Mouse (Mus musculus): Measurements from ENCODE around the gene Gm16181.
"Not testable (repeated sequence)": the region's sequence is repeated elsewhere in the genome, so short reads cannot be mapped to it uniquely, and the experiment has no call there.

The Gm16181 gene

DNA sequence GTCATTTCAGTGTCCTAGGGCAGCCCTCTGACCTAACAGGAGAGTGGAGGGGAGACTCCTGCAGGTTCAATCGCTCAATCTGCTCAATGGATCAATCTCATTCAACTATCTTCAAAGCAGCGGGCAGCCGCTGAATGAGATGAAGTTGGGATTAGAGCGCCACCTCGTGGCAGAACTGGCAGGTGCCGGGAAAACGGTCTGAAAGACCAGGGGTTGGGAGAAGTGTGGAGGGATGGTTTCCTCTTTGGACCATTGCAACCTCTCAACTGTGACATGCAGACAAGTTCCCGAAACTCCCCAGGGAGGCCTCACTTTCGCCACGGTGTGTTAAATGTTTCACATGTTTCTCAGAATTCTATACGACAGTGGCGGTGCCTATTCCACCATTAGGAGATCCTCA is 11.4 kb downstream of the Gm16181 start:
- DNase-seq (ENCODE audit: extremely low spot score, low read depth, low spot score): peak; percentile 73

DNA sequence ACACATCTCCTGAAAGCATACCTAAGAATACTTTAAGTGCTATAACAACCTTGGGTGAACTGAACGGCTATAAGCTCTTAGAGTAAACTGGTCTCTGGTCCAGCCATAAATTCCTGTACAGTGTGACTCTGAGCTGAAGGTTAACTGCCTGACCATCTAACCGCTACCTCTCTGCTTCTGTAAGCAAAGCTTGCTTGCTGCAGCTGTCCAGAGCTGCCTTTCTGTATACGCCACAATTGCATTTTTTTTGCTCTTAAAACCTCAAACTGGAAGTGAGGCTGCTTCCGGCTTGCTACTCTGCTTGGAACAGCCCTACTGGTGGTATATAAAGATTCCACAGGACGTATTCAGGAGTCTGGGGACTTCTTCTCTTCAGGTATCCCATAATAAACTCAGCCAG is 12.0 kb downstream of the Gm16181 start:
- no peak for DNase-seq (ENCODE audit: extremely low spot score, low read depth, low spot score)

DNA sequence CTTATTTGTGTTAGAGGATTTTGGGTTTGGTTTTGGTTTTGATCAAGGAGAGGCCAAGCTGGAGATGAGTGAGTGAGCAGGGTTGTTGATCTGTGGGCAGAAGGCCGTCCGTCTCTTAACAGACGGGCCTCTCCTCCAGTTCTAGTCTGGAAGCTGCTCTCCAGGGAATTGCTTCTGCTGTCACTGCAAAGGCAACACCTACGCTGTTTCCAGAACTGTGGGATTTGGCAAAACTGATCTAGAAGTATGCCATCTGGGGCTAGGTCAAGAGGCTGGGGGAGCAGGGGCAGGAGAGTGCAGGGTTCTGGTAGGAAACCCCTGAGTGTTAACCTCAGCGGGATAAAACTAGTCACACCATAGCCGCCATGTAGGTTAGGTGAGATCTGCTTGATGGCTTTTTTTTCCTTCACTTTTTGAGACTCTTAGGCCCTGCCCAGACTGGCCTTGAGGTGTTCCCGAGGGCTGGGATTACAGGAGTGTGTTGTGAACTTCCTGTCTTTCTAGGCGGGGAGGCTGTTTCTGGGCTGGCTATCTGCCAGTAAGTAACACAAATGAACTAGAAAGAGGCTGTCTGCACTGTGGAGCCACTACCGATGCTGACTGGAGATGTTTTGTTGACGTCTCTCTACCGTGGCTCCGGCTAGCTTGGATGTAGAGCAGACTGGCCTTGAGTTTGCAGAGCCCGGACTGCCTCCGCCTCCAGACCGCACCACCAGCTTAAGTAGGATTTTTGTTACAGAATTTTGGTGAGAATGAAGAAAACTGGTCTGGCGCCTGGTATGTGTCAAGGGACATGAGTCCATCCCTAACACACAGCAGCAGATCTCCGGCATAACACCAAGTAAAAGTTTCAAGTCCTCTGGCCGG is 12.7 kb downstream of the Gm16181 start, which contains the start of gene Atp6v1g2:
Gene Atp6v1g2, plus strand, starts transcription at position 547 of the 867 bp plus-strand sequence.
- DNase-seq (ENCODE audit: extremely low spot score, low read depth, low spot score): no peak

DNA sequence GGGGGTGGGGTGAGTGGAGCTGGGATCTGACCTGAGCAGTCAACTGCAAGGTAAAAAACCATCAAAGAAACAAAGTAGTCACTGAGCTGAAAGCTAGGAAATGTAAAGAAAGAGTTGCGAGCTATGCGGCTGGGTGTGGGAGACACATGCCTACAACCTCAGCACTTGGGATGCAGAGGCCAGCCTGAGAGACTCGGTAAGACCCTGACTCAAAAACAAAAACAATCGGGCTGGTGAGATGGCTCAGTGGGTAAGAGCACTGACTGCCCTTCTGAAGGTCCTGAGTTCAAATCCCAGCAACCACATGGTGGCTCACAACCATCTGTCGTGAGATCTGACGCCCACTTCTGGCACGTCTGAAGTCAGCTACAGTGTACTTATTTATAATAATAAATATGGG is 13.5 kb downstream of the Gm16181 start:
- not testable (repeated sequence) for DNase-seq (ENCODE audit: extremely low spot score, low read depth, low spot score)

DNA sequence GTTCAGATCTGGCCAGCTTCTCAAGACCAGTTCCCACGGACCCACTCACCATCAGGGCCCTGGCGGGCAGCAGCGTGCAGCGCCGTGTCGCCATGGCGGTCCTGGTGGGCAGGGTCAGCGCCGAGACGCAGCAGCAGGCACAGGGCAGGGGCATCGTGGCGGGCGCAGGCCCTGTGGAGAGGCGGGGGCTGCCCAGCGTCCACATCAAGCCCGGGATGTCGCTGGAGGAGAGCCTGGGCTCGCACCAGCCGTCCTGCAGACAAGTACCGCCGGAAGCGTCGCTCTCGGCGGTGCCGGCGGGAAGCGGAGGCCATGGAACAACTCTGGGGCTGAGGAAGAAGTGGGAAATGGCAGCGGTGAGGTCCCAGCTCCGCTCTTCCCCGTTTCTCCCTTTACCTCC is 14.3 kb downstream of the Gm16181 start:
- DNase-seq (ENCODE audit: extremely low spot score, low read depth, low spot score): no peak

DNA sequence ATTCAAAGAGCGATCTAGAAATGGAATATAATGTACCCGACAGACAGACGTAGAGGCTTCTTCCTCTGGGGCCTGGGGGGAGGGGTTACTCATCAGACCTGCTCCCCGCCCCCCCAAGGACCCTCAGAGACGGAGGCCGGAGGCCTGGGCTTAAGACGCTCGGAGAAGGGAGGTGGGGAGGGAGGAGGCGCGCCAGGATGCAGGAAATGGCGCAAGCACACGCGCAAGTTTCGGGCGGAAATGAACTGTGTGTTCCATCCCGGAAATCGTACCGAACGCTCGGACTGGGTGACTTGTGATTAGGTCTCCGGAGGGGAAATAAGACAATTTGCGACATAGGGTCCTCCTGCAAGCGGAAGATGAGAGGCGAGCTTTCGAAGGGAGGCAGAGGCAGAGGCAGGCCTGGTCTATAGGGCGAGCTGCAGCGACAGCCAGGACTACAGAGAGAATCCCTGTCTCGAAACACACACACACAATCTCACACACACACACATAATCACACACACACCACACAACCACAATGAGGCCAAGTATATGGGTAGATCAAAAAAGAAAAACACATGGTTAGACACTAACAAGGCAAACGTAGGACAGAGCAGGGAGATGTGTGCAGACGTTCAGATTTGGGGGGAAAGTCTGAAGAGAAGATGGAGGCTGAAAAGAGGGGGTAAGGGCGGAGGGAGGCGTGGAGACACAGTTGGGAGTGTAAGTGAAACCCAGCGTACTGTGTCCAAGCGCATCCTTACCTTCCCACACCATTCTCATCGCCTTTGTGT is 15.2 kb downstream of the Gm16181 start, which contains the start of gene Nfkbil1:
Gene Nfkbil1, minus strand, starts transcription at position 179 of the 776 bp plus-strand sequence.
- DNase-seq (ENCODE audit: extremely low spot score, low read depth, low spot score): peak; percentile 77

DNA sequence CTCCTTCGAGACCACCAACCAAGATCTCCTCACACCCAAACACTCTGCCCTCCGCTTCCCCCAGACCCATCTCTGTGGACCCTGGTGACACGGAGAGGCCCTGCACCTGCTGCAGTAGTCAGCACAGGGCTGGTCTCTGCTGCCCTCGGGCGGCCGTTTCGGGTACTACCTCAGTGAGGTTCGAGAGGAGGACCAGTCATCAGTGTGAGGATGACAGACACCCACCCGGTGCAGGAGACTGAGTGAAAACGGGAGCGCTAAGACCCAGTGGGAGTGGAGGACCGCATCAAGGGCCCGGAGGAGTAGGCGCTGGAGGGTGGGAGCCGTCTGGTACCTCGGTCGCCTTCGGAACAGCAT is 15.7 kb downstream of the Gm16181 start:
- peak; percentile 69 for DNase-seq (ENCODE audit: extremely low spot score, low read depth, low spot score)

DNA sequence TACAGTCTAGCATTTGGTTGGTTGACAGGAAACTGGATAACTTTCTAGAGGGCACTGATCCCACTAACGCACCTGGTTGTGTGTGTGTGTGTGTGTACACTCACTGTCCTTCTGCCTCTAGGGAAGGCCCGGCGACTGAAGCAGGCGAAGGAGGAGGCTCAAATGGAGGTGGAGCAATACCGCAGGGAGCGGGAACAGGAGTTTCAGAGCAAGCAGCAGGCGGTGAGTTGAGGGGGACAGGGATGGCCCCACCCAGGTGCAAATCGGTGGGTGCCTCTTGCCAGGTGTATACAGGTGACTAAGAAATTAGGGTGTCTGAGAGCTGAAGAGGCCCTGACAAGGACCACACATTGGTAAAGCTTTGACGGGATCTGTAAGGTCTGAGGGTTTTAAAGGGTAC is 16.4 kb downstream of the Gm16181 start:
- DNase-seq (ENCODE audit: extremely low spot score, low read depth, low spot score): no peak

DNA sequence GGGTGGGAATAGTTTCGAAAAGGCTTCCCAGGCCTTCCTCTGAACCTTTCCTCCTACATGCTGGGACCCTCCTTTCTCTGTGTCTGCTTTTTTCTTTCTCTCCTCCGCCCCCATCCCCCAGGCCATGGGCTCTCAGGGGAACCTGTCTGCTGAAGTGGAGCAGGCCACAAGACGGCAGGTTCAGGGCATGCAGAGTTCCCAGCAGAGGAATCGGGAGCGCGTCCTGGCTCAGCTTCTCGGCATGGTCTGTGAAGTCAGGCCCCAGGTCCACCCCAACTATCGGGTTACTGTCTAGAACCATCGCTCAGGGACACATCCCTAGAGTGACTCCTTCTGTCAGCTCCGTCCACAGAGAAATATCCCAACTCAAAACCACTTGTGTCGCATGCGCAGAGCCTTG is 16.9 kb downstream of the Gm16181 start:
- DNase-seq (ENCODE audit: extremely low spot score, low read depth, low spot score): no peak

DNA sequence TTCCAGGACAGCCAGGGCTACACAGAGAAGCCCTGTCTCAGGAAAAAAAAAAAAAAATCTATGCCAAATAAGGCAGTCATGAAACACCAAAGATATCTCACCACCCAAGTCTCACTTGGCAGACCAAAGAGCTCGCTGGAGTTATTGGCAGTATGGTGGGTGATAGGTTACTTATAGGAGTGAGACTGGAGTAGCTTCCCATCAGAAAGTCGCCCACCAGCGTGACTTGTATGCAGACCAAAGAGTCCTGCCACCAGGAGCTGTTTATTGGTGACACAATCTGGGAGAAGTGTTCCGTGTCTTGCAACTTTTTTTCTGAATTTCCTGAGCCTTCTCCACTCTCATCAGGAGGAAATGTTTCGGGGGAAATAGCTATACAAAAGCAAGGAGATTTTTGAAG is 19.1 kb downstream of the Gm16181 start:
- DNase-seq (ENCODE audit: extremely low spot score, low read depth, low spot score): no peak

DNA sequence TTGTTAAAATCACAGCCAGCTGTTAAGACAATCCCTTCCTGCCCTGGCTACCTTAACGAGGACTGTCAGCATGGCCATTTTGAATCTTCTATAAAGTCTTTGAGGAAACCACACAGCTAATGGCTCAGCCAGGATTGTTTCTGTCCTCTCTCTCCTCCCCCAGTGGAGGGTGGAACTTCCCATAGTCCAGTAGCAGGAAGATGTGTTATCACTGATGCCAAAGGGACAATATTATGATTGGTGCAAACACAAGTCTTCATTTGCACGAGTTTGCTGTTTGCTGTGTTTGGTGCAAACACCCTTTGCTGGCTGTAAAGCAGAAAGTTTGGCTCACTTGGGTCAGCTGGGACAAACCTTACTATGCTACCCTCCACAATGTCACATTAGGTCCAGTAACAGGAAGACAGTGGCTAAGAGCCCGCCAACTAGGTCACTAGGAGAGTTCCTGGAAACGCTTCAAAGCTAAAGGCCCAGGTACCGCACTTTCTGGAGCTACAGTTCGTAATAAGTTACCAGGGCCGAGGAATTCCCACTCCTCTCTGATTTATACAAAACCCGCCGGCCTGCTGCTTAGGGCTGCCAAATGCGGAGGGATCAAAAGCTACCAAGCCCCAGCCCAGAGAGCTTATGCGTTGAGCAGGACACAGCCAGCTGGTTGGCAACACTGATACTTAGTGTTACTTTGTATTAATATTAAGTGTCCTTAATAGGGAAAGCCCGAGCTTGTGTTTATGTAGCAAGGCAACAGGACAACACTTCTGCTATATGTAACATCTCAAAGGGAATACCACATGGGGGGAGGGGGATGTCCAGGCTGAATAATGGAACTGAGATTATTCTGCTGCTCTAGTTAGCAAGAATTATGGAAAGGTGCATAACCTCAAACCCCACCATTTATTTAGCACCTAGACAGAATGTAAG is 20.0 kb downstream of the Gm16181 start:
- DNase-seq (ENCODE audit: extremely low spot score, low read depth, low spot score): no peak

DNA sequence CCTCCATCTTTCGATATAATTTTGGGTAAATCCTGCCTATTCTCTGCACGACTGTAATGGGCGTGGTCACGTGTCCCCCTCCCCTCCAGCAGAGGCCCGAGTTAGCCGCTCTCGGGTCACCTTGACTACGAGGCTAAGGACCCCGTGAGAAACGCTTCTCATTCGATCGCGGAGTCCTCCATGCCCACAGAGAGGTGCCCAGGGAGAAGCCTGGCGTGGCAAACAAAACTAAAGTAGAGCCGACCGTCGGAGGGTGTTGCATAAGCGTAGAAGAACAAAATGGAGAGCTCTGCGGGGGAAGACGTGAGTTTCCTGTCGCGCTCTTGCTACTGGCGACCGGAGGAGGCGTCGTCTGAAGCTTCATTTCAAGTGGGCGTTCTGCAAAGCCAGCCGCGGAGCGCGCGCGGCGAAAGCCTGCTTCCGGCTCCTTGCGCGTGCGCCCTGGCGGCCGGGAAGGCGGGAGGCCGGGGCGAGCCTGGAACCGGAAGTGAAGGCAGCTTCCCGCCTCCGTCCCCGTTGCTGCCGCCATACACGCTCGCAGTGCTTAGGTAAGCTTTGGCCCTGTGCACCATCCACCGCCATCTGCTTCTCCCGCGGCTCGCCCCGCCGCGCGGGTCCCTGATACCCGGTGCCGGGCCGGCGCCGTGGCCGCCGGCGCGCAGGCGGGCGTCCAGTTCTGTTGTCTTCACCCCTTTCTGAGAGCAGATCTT is 20.8 kb downstream of the Gm16181 start, which contains the start of gene Ddx39b:
Gene Ddx39b, plus strand, starts transcription at position 442 of the 710 bp plus-strand sequence.
- DNase-seq (ENCODE audit: extremely low spot score, low read depth, low spot score): peak; percentile 89

DNA sequence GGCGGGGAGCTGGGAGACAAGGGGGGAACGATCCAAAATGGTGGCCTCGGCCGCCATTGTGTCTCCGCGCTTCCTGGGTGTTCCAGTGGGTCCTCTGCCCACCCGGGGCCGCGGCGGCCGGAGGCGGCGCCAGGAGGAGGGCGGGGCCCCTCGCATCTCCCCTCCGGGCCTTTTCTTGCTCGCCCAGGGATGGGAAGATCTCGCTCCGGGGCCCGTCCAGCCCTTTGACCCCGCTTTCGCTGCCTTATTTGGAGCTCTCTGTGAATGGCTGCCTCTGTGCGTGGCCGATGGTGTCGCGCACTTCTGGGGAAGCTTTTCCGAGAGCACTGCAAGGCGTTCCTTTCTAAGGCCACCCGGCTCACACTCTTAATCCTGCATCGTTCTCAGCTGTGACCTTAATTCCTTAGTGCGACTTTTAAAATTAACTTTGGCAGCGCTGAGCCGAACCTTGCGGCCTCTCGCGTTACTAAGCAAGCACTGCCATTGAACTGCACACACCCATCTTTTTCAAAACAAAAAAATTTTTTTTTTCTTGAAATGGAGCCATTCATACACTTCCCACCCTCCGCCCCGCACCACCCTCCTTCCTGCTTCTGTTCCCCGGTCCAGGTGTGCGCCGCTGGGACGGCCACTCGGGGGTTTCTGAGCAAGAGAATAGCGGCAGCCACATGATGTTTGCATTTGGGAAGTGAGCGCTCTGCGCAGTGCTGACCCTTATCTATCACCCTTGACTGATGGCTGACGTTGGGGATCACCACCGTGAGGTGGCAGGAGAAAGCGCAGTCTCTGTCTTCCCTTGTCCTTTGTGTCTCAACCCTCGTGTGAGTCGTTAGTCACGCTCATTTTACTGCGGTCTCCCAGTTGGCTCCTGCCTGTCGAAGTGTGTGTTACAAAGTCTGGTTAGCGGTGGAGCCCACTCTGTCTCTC is 21.6 kb downstream of the Gm16181 start:
- no peak for DNase-seq (ENCODE audit: extremely low spot score, low read depth, low spot score)

DNA sequence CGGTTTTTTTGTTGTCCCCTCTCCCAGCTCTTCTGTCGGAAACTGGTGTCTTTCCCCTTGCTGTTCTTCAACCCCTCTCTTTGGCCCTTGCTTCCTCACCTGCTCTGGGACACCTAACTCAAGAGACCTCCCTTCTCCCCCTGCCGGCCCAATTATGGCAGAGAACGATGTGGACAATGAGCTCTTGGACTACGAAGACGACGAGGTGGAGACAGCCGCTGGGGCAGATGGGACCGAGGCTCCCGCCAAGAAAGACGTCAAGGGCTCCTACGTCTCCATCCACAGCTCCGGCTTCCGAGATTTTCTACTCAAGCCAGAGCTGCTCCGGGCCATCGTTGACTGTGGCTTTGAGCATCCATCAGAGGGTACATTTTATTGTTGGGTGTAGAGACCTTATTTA is 22.5 kb downstream of the Gm16181 start:
- no peak for DNase-seq (ENCODE audit: extremely low spot score, low read depth, low spot score)

DNA sequence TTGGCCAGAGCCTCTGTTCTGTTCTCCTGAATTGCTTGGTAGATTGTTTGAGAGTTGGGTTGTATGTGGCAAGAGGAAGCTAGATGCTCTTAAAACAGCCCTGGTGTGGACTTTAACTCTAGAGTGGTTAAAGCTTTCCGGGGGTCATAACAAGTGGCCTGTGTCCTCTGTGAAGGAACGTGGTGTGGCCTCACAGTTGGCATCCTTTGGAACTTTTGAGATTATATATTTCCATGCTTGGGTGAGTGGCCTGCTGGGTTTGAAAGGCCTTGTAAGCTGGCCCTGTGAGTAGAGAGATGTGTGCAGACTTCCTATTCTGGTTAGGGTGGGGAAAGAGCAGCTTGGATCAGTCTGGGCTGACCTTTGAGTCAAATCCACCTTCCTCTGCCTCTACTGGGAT is 24.4 kb downstream of the Gm16181 start:
- DNase-seq (ENCODE audit: extremely low spot score, low read depth, low spot score): no peak

DNA sequence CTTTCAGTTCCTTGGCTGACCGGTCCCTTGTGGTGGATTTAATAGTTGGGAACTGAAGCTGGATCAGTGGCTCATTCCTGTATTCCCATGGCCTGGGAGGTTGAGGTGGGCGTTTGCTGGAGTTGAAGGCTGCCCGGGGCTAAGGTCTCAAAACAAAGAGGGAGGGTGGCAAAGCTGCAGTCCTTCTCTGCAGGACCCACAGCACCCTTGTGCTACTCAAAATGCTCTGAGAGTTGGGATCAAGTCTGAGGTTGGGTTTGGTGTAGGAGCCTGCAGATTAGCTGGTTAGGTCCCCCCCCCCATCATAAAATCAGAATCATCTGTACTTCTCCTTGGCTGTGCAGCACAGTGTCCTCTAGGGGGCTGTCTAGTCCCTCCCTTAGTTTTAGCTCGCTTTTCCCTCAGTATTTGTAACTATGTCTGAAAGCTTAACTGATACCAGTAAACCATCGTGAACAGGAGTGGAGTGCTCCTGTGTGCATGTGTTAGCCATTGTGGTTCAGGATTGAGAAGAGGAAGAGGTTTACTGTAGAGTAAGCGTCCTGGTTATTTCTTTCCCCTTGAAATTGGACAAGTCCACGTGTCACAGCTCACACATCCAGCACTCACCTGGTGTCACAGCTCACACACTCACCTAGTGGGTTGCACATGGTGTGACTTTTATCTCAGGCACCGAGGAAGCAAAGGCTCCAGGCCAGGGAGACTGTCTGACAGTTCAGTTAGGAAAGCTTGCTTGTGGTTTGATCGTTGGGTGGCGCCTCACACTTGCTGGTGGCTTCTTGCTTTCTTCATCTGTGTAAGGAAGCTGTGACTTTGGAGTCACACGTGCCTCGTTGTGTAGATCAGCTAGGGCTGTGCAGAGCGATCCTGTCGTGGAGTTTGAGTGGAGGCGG is 25.3 kb downstream of the Gm16181 start:
- no peak for DNase-seq (ENCODE audit: extremely low spot score, low read depth, low spot score)

DNA sequence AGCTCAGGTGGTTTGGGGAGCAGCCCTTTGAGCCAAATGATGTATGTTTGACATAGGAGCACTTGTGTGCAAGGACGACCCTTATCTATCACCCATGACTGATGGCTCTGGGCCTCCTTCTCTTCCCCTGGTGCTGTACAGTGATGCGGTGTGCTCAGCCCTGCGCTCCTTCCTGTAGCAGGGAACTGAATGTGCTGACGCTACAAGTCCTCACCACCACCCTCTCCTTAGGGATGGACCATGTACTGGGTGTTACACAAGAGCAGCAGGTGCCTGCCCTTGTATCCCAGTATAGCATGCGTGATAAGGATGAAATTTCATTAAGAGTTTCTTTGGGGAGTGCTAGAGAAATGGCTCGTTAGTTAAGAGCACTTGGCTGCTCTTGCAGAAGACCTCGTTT is 26.5 kb downstream of the Gm16181 start:
- no peak for DNase-seq (ENCODE audit: extremely low spot score, low read depth, low spot score)

DNA sequence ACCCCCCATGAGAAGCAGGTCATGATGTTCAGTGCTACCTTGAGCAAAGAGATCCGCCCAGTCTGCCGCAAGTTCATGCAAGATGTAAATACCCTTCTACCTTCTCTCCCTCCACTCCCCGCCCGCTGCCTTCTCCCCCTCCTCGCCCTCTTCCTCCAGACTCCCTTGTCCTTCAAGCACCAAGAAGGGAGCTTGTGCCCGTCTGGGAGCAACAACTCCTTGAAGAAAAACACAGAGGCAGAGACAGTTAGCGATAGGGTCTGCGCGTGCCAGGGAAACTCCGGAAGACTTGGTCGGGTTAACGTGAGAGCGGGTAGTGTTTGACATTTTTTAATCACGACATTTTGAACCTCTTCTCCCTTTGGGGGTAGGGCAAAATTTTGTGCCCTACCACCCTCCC is 28.4 kb downstream of the Gm16181 start:
- no peak for DNase-seq (ENCODE audit: extremely low spot score, low read depth, low spot score)

All from hindlimb bud, embryonic 11.5 days (tissue).